Comparison of ENCODE assay signal across 23 mouse cellular contexts in genomic region chr2:104407913-104408312, GRCm38 (mm10). TPM values are rescaled to one million over a fixed set of nuclear protein-coding genes. Genes with fewer than 3 reads are reported as not detected.
DNase-seq lines count a peak whose midpoint lies in the region; ATAC-seq and TF ChIP-seq lines count a peak whose summit lies in the region.
"Had no signal": no experiment of that assay in that cellular context is flagged by ENCODE, and none has a peak within 500 bp of the region (broad histone marks: within the 10 kb centered on the region; RNA-seq: fewer than 3 reads in every experiment).

No protein-coding gene starts in this region.

- no peaks in the 10 kb centered on the region for H3K36me3 ChIP-seq in hindbrain, embryonic 15.5 days
- no peaks in the 10 kb centered on the region for H3K36me3 ChIP-seq in hindbrain, embryonic 12.5 days
- H3K36me3 ChIP-seq in forebrain, embryonic 13.5 days (ENCODE audit: poor library complexity, severe bottlenecking), result no peaks in the 10 kb centered on the region
- no peaks in the 10 kb centered on the region for H3K36me3 ChIP-seq in midbrain, embryonic 15.5 days (replicated peaks)
- H3K36me3 ChIP-seq: heart, embryonic 10.5 days; limb, embryonic 15.5 days; liver, embryonic 15.5 days had no signal

- H3K4me1 ChIP-seq in cerebellum, adult 2 months (ENCODE audit: control insufficient read depth, insufficient read depth, low read length), result peaks cover 23% of the 10 kb centered on the region; the same call in 1 of the 2 replicates
- peaks cover 42% of the 10 kb centered on the region for H3K4me1 ChIP-seq in hindbrain, embryonic 15.5 days (replicated peaks)
- H3K4me1 ChIP-seq in hindbrain, embryonic 12.5 days, result peaks cover 18% of the 10 kb centered on the region
- H3K4me1 ChIP-seq in forebrain, embryonic 13.5 days, result peaks cover 38% of the 10 kb centered on the region
- H3K4me1 ChIP-seq in midbrain, embryonic 15.5 days, result peaks cover 33% of the 10 kb centered on the region

- H3K27ac ChIP-seq in cerebellum, adult 2 months (ENCODE audit: insufficient read depth, low read length), result peak overlapping the region; percentile 8; the same call in 1 of the 2 replicates
- H3K27ac ChIP-seq in hindbrain, embryonic 15.5 days (replicated peaks), result no peak overlapping the region
- no peak overlapping the region for H3K27ac ChIP-seq in hindbrain, embryonic 12.5 days
- H3K27ac ChIP-seq in forebrain, embryonic 13.5 days, result no peak overlapping the region
- H3K27ac ChIP-seq in midbrain, embryonic 15.5 days, result no peak overlapping the region
- H3K27ac ChIP-seq: heart, embryonic 10.5 days; kidney, postnatal 0 days; limb, embryonic 15.5 days; liver, embryonic 15.5 days had no signal

- no peak overlapping the region for H3K9ac ChIP-seq in hindbrain, embryonic 15.5 days
- no peak overlapping the region for H3K9ac ChIP-seq in hindbrain, embryonic 12.5 days
- H3K9ac ChIP-seq in forebrain, embryonic 13.5 days, result no peak overlapping the region
- no peak overlapping the region for H3K9ac ChIP-seq in midbrain, embryonic 15.5 days
- H3K9ac ChIP-seq: limb, embryonic 15.5 days; liver, embryonic 15.5 days had no signal

- peak overlapping the region; percentile 89 for H3K4me3 ChIP-seq in cerebellum, adult 2 months (replicated peaks; ENCODE audit: insufficient read depth, low read depth, low read length)
- H3K4me3 ChIP-seq in hindbrain, embryonic 15.5 days, result peak overlapping the region; percentile 83
- H3K4me3 ChIP-seq in hindbrain, embryonic 12.5 days, result no peak overlapping the region
- no peak overlapping the region for H3K4me3 ChIP-seq in forebrain, embryonic 13.5 days
- H3K4me3 ChIP-seq in midbrain, embryonic 15.5 days, result peak overlapping the region; percentile 68; the same call in 1 of the 2 replicates
- H3K4me3 ChIP-seq: heart, embryonic 10.5 days; limb, embryonic 15.5 days; liver, embryonic 15.5 days had no signal

- DNase-seq in cerebellum, adult 2 months, result no peak
- DNase-seq in cerebellum, adult 9-10 months, result no peak
- no peak for DNase-seq in gastrocnemius, postnatal 36 days
- no peak for DNase-seq in heart, postnatal 4 days
- DNase-seq: adrenal gland, adult 8-10 months; cerebellum, adult 11 months; gastrocnemius, postnatal 14 days; kidney, adult 18-20 months; layer of hippocampus, postnatal 36 days; right cerebral cortex, postnatal 4 days; thymus, adult 2 months had no signal

- no peak for TF ChIP-seq CTCF in cerebellum, adult 2 months (IDR thresholded peaks at IDR 0.05; ENCODE audit: borderline replicate concordance, insufficient read depth, low read depth, low read length)

- intact Hi-C loops in gastrocnemius, postnatal 36 days (cut with DNase I), result no loop called here

- H3K9me3 ChIP-seq in hindbrain, embryonic 15.5 days, result no peaks in the 10 kb centered on the region
- no peaks in the 10 kb centered on the region for H3K9me3 ChIP-seq in hindbrain, embryonic 12.5 days (replicated peaks)
- no peaks in the 10 kb centered on the region for H3K9me3 ChIP-seq in forebrain, embryonic 13.5 days (replicated peaks)
- H3K9me3 ChIP-seq in midbrain, embryonic 15.5 days, result no peaks in the 10 kb centered on the region
- H3K9me3 ChIP-seq: heart, embryonic 10.5 days; limb, embryonic 15.5 days; liver, embryonic 15.5 days had no signal

- H3K27me3 ChIP-seq in cerebellum, adult 2 months (ENCODE audit: control insufficient read depth, insufficient read depth, low read length), result no peaks in the 10 kb centered on the region
- 0 out of 2 replicates have a peak, but pooled peaks cover 4% of the 10 kb centered on the region for H3K27me3 ChIP-seq in hindbrain, embryonic 15.5 days
- H3K27me3 ChIP-seq in hindbrain, embryonic 12.5 days, result peaks cover 50% of the 10 kb centered on the region
- peaks cover 12% of the 10 kb centered on the region; the same call in 1 of the 2 replicates for H3K27me3 ChIP-seq in forebrain, embryonic 13.5 days
- peaks cover 7% of the 10 kb centered on the region for H3K27me3 ChIP-seq in midbrain, embryonic 15.5 days (replicated peaks)

- peak overlapping the region; percentile 74 for H3K4me2 ChIP-seq in hindbrain, embryonic 15.5 days
- H3K4me2 ChIP-seq in hindbrain, embryonic 12.5 days (replicated peaks), result no peak overlapping the region
- peak overlapping the region; percentile 92; the same call in 1 of the 2 replicates for H3K4me2 ChIP-seq in forebrain, embryonic 13.5 days
- peak overlapping the region; percentile 73 for H3K4me2 ChIP-seq in midbrain, embryonic 15.5 days
- H3K4me2 ChIP-seq: limb, embryonic 15.5 days; liver, embryonic 15.5 days had no signal

- 19% methylated on average over 4 of the region's 4 CpGs for WGBS in cerebellum, adult 2 months
- 72% methylated on average over 4 of the region's 4 CpGs for WGBS in hindbrain, embryonic 15.5 days
- WGBS in hindbrain, embryonic 12.5 days, result 69% methylated on average over 4 of the region's 4 CpGs
- 77% methylated on average over 4 of the region's 4 CpGs for WGBS in forebrain, embryonic 13.5 days
- 68% methylated on average over 4 of the region's 4 CpGs for WGBS in midbrain, embryonic 15.5 days

- TF ChIP-seq POLR2A in cerebellum, adult 2 months (IDR thresholded peaks at IDR 0.05; ENCODE audit: borderline replicate concordance, insufficient read depth, low read length), result no peak

- ATAC-seq in hindbrain, embryonic 15.5 days (ENCODE audit: low FRiP score, low read depth), result no peak
- ATAC-seq in hindbrain, embryonic 12.5 days (ENCODE audit: low FRiP score), result no peak
- no peak for ATAC-seq in forebrain, embryonic 13.5 days
- no peak for ATAC-seq in midbrain, embryonic 15.5 days (replicated peaks)
- ATAC-seq: Patski had no signal

RNA-seq across cellular contexts. Expression of gene D430041D05Rik, which starts 2.9 kb away (rescaled TPM):
- 33.5 and 37.4 TPM in 2 replicates for polyA plus RNA-seq in cerebellum, adult 2 months (2012; rRNA removed)
- 9.3 and 10.2 TPM in 2 replicates for polyA plus RNA-seq in hindbrain, embryonic 15.5 days (2015; fragmentation: Nextera tagmentation; extraction: Ambion mirVana)
- polyA plus RNA-seq in hindbrain, embryonic 12.5 days (2016; fragmentation: Nextera tagmentation; extraction: Ambion mirVana), result 4.2 and 4.7 TPM in 2 replicates
- 4.6 and 5.4 TPM in 2 replicates for polyA plus RNA-seq in forebrain, embryonic 13.5 days (2015; fragmentation: Nextera tagmentation; extraction: Ambion mirVana)
- 10.6 and 11.4 TPM in 2 replicates for polyA plus RNA-seq in midbrain, embryonic 15.5 days (2015; fragmentation: Nextera tagmentation; extraction: Ambion mirVana)
- total RNA-seq in gastrocnemius, postnatal 36 days (2021), result 1 to 10 TPM in 1 of 2 experiments, under 1 TPM in 1; 0.94 to 1.6 TPM
- total RNA-seq in heart, postnatal 4 days (2021), result under 1 TPM; 0.11 to 0.19 TPM
- total RNA-seq: common myeloid progenitor, adult 5-6 weeks; megakaryocyte progenitor cell, adult 5-6 weeks; monocyte, adult 5-6 weeks had no signal
- polyA plus RNA-seq: liver, embryonic 15.5 days; Patski had no signal

Comparison
In these comparisons a context has a peak if more than half of its experiments do, and no peak if none do; other contexts are left out.
1. H3K4me3 ChIP-seq: peak in cerebellum, adult 2 months (single experiment), hindbrain, embryonic 15.5 days (single experiment) and midbrain, embryonic 15.5 days (single experiment); none in hindbrain, embryonic 12.5 days (single experiment) and forebrain, embryonic 13.5 days (single experiment).